Mouse (Mus musculus) hindbrain, embryonic 16.5 days (tissue): Measurements from ENCODE around the gene Ttc32. TPM values are rescaled to one million over a fixed set of nuclear protein-coding genes. Genes with fewer than 3 reads are reported as not detected.

ENCODE experiments used
- ATAC-seq: fragments of 200-750 bp; cut with Nextera tagmentation; 2 replicates; pipeline ENCODE4 v1.8.0; 2017; ENCODE audit warnings: moderate TSS enrichment, moderate library complexity
- H3K27ac ChIP-seq: fragments of 300-500 bp; sonication (generic); 2 replicates; pipeline ENCODE4 v1.5.1; 2014; ENCODE audit warnings: low read depth, mild to moderate bottlenecking, control low read depth, low read length, moderate library complexity
- H3K27me3 ChIP-seq: fragments of 300-500 bp; sonication (generic); replicated peaks from 2 replicates; pipeline ENCODE4 v1.6.1; 2014; ENCODE audit warnings: low read length; ENCODE audit not compliant: control insufficient read depth, insufficient read depth
- H3K36me3 ChIP-seq: fragments of 300-500 bp; sonication (generic); 2 replicates; pipeline ENCODE4 v1.6.1; 2014; ENCODE audit warnings: mild to moderate bottlenecking, low read length, moderate library complexity, mixed read lengths; ENCODE audit not compliant: control insufficient read depth, insufficient read depth
- H3K4me1 ChIP-seq: fragments of 300-500 bp; sonication (generic); 2 replicates; pipeline ENCODE4 v1.6.1; 2014; ENCODE audit warnings: low read depth, low read length; ENCODE audit not compliant: control insufficient read depth, insufficient read depth
- H3K4me2 ChIP-seq: fragments of 300-500 bp; sonication (generic); 2 replicates; pipeline ENCODE4 v1.6.1; 2014; ENCODE audit warnings: mild to moderate bottlenecking, low read length, control low read depth, moderate library complexity
- H3K4me3 ChIP-seq: fragments of 300-500 bp; sonication (generic); 2 replicates; pipeline ENCODE4 v1.5.1; 2014; ENCODE audit warnings: mild to moderate bottlenecking, low read length, control low read depth, moderate library complexity
- H3K9ac ChIP-seq: fragments of 300-500 bp; sonication (generic); 2 replicates; pipeline ENCODE4 v1.6.1; 2014; ENCODE audit warnings: low read depth, mild to moderate bottlenecking, control low read depth, low read length, moderate library complexity
- H3K9me3 ChIP-seq: fragments of 300-500 bp; sonication (generic); 2 replicates; pipeline ENCODE4 v1.6.1; 2014; ENCODE audit warnings: mild to moderate bottlenecking, low read length, moderate library complexity; ENCODE audit not compliant: control insufficient read depth
- WGBS: fragments of 180-500 bp; shearing (Covaris S2); extraction: QIAGEN DNeasy Blood & Tissue Kit; methylation state at CpG from one replicate; pipeline ENCODE4 v1.1.7; 2014; 5-methylcytosine and 5-hydroxymethylcytosine counted together
- polyA plus RNA-seq: library from polyadenylated mRNA; unstranded; fragments of >200 nt; fragmentation: Nextera tagmentation; extraction: Ambion mirVana; gene quantifications from 2 replicates; pipeline ENCODE4 v1.2.1, GENCODE M21; 2015

Gene Ttc32
- polyA plus RNA-seq, 1 experiment from 2014 or later, result 7.3 TPM

- no peak overlapping the region for H3K9ac ChIP-seq
- no peaks in the 10 kb centered on the region for H3K36me3 ChIP-seq
- H3K4me2 ChIP-seq, result no peak overlapping the region
- 54% methylated on average over 7 of the region's 7 CpGs for WGBS
- no peak overlapping the region for H3K4me3 ChIP-seq
- ATAC-seq, result no peak
- H3K27me3 ChIP-seq, result no peaks in the 10 kb centered on the region
- H3K27ac ChIP-seq, result no peak overlapping the region
- no peaks in the 10 kb centered on the region for H3K9me3 ChIP-seq
- H3K4me1 ChIP-seq, result no peaks in the 10 kb centered on the region
Measured at GRCm38 (mm10) chr12:9053345-9053744, 23.5 kb downstream of the Ttc32 start.

GRCm38 (mm10) chr12:9054012-9054411 is 24.2 kb downstream of the Ttc32 start:
- no peak overlapping the region for H3K4me2 ChIP-seq
- H3K27me3 ChIP-seq, result no peaks in the 10 kb centered on the region
- H3K9me3 ChIP-seq, result no peaks in the 10 kb centered on the region
- no peak overlapping the region for H3K4me3 ChIP-seq
- WGBS, result 67% methylated on average over 2 of the region's 2 CpGs
- no peak for ATAC-seq
- no peaks in the 10 kb centered on the region for H3K4me1 ChIP-seq
- no peak overlapping the region for H3K27ac ChIP-seq
- no peaks in the 10 kb centered on the region for H3K36me3 ChIP-seq
- no peak overlapping the region for H3K9ac ChIP-seq

GRCm38 (mm10) chr12:9055269-9055668 is 25.5 kb downstream of the Ttc32 start:
- no peak overlapping the region for H3K4me3 ChIP-seq
- H3K9ac ChIP-seq, result no peak overlapping the region
- ATAC-seq, result no peak
- H3K9me3 ChIP-seq, result no peaks in the 10 kb centered on the region
- 80% methylated on average over 11 of the region's 11 CpGs for WGBS
- H3K36me3 ChIP-seq, result no peaks in the 10 kb centered on the region
- no peaks in the 10 kb centered on the region for H3K4me1 ChIP-seq
- no peak overlapping the region for H3K27ac ChIP-seq
- no peaks in the 10 kb centered on the region for H3K27me3 ChIP-seq
- H3K4me2 ChIP-seq, result no peak overlapping the region

- no peak overlapping the region for H3K9ac ChIP-seq
- H3K36me3 ChIP-seq, result no peaks in the 10 kb centered on the region
- no peaks in the 10 kb centered on the region for H3K27me3 ChIP-seq
- H3K4me2 ChIP-seq, result no peak overlapping the region
- no peaks in the 10 kb centered on the region for H3K4me1 ChIP-seq
- H3K4me3 ChIP-seq, result no peak overlapping the region
- H3K27ac ChIP-seq, result no peak overlapping the region
- no peaks in the 10 kb centered on the region for H3K9me3 ChIP-seq
- no peak for ATAC-seq
- WGBS, result 79% methylated on average over 3 of the region's 3 CpGs
Measured at GRCm38 (mm10) chr12:9059502-9059901, 29.7 kb downstream of the Ttc32 start.

- H3K4me1 ChIP-seq, result no peaks in the 10 kb centered on the region
- no peak overlapping the region for H3K9ac ChIP-seq
- WGBS, result 91% methylated on average over 9 of the region's 9 CpGs
- H3K4me3 ChIP-seq, result no peak overlapping the region
- no peaks in the 10 kb centered on the region for H3K27me3 ChIP-seq
- H3K9me3 ChIP-seq, result no peaks in the 10 kb centered on the region
- no peak overlapping the region for H3K4me2 ChIP-seq
- H3K27ac ChIP-seq, result no peak overlapping the region
- no peak for ATAC-seq
- H3K36me3 ChIP-seq, result no peaks in the 10 kb centered on the region
Measured at GRCm38 (mm10) chr12:9059965-9060364, 30.2 kb downstream of the Ttc32 start.

GRCm38 (mm10) chr12:9063611-9064010 is 33.8 kb downstream of the Ttc32 start:
- 76% methylated on average over 6 of the region's 6 CpGs for WGBS
- no peak for ATAC-seq
- no peak overlapping the region for H3K27ac ChIP-seq
- H3K4me1 ChIP-seq, result no peaks in the 10 kb centered on the region
- H3K36me3 ChIP-seq, result no peaks in the 10 kb centered on the region
- no peaks in the 10 kb centered on the region for H3K27me3 ChIP-seq
- no peaks in the 10 kb centered on the region for H3K9me3 ChIP-seq
- H3K4me2 ChIP-seq, result no peak overlapping the region
- no peak overlapping the region for H3K4me3 ChIP-seq
- no peak overlapping the region for H3K9ac ChIP-seq

GRCm38 (mm10) chr12:9071058-9071457 is 41.3 kb downstream of the Ttc32 start:
- no peak overlapping the region for H3K9ac ChIP-seq
- no peaks in the 10 kb centered on the region for H3K27me3 ChIP-seq
- H3K27ac ChIP-seq, result no peak overlapping the region
- ATAC-seq, result no peak
- H3K4me2 ChIP-seq, result no peak overlapping the region
- H3K4me3 ChIP-seq, result no peak overlapping the region
- WGBS, result 80% methylated on average over 1 of the region's 1 CpGs
- H3K36me3 ChIP-seq, result no peaks in the 10 kb centered on the region
- no peaks in the 10 kb centered on the region for H3K9me3 ChIP-seq
- H3K4me1 ChIP-seq, result no peaks in the 10 kb centered on the region

GRCm38 (mm10) chr12:9071493-9071892 is 41.7 kb downstream of the Ttc32 start:
- Histone ChIP-seq H3K4me3 (no peak overlapping the region), H3K27me3 (no peaks in the 10 kb centered on the region), H3K36me3 (no peaks in the 10 kb centered on the region), H3K9ac (no peak overlapping the region), H3K4me1 (no peaks in the 10 kb centered on the region), H3K4me2 (no peak overlapping the region), H3K27ac (no peak overlapping the region), H3K9me3 (no peaks in the 10 kb centered on the region)
- 28% methylated on average over 4 of the region's 4 CpGs for WGBS
- peak; percentile 82 for ATAC-seq

GRCm38 (mm10) chr12:9077554-9078125 is 47.8 kb downstream of the Ttc32 start:
- Histone ChIP-seq H3K27ac (no peak overlapping the region), H3K9me3 (no peaks in the 10 kb centered on the region), H3K4me1 (no peaks in the 10 kb centered on the region), H3K9ac (no peak overlapping the region), H3K36me3 (no peaks in the 10 kb centered on the region), H3K27me3 (no peaks in the 10 kb centered on the region), H3K4me3 (no peak overlapping the region), H3K4me2 (no peak overlapping the region)
- no peak for ATAC-seq
- WGBS, result 96% methylated on average over 3 of the region's 3 CpGs

- H3K9ac ChIP-seq, result no peak overlapping the region
- 86% methylated on average over 7 of the region's 7 CpGs for WGBS
- H3K9me3 ChIP-seq, result no peaks in the 10 kb centered on the region
- H3K27ac ChIP-seq, result no peak overlapping the region
- H3K4me2 ChIP-seq, result no peak overlapping the region
- H3K27me3 ChIP-seq, result no peaks in the 10 kb centered on the region
- no peaks in the 10 kb centered on the region for H3K4me1 ChIP-seq
- ATAC-seq, result no peak
- no peaks in the 10 kb centered on the region for H3K36me3 ChIP-seq
- no peak overlapping the region for H3K4me3 ChIP-seq
Measured at GRCm38 (mm10) chr12:9090226-9090625, 60.4 kb downstream of the Ttc32 start.
